Mouse (Mus musculus) heart, postnatal 0 days (tissue): ENCODE measurements around the gene Mlh1. TPM values are rescaled to one million over a fixed set of nuclear protein-coding genes. Genes with fewer than 3 reads are reported as not detected.
A peak's percentile ranks its signal among the peaks of the same experiment; 100 is the strongest.

ENCODE experiments used
- ATAC-seq: fragments of 200-750 bp; cut with Nextera tagmentation; 2 replicates; pipeline ENCODE4 v1.8.0; 2017; ENCODE audit warnings: low read depth, moderate number of reproducible peaks, moderate library complexity; ENCODE audit not compliant: insufficient read depth
- DNase-seq: peaks from one replicate; pipeline ENCODE4 v3.0.0-alpha.2; 2016; ENCODE audit warnings: low spot score
- H3K27ac ChIP-seq: fragments of 300-500 bp; sonication (generic); 2 replicates; pipeline ENCODE4 v1.5.1; 2014; ENCODE audit warnings: low read depth, mild to moderate bottlenecking
- H3K27me3 ChIP-seq: fragments of 300-500 bp; sonication (generic); 2 replicates; pipeline ENCODE4 v1.6.1; 2014; ENCODE audit warnings: low read length, mixed read lengths; ENCODE audit not compliant: control insufficient read depth, insufficient read depth
- H3K36me3 ChIP-seq: fragments of 300-500 bp; sonication (generic); replicated peaks from 2 replicates; pipeline ENCODE4 v1.6.1; 2014; ENCODE audit warnings: low read length, mixed read lengths; ENCODE audit not compliant: control insufficient read depth, insufficient read depth
- H3K4me1 ChIP-seq: fragments of 300-500 bp; sonication (generic); 2 replicates; pipeline ENCODE4 v1.6.1; 2014; ENCODE audit warnings: antibody characterized with exemption; ENCODE audit not compliant: control insufficient read depth, insufficient read depth
- H3K4me2 ChIP-seq: fragments of 300-500 bp; sonication (generic); 2 replicates; pipeline ENCODE4 v1.6.1; 2014; ENCODE audit warnings: low read depth, mild to moderate bottlenecking, low read length, moderate library complexity
- H3K4me3 ChIP-seq: fragments of 300-500 bp; sonication (generic); 2 replicates; pipeline ENCODE4 v1.5.1; 2014; ENCODE audit warnings: low read depth, low read length
- H3K9ac ChIP-seq: fragments of 300-500 bp; sonication (generic); replicated peaks from 2 replicates; pipeline ENCODE4 v1.6.1; 2014; ENCODE audit warnings: low read depth, low read length, mixed read lengths
- H3K9me3 ChIP-seq: fragments of 300-500 bp; sonication (generic); replicated peaks from 2 replicates; pipeline ENCODE4 v1.6.1; 2016; ENCODE audit warnings: low read length; ENCODE audit not compliant: control insufficient read depth
- CTCF ChIP-seq: IDR thresholded peaks from 2 replicates; pipeline ENCODE4 v1.5.1; 2016; ENCODE audit warnings: antibody characterized with exemption, control low read depth, low read depth
- EP300 ChIP-seq: IDR thresholded peaks from 2 replicates; pipeline ENCODE4 v1.6.1; 2016; ENCODE audit warnings: antibody characterized with exemption, low read depth
- WGBS: fragments of 180-500 bp; shearing (Covaris S2); extraction: QIAGEN DNeasy Blood & Tissue Kit; methylation state at CpG from one replicate; pipeline ENCODE4 v1.1.7; 2014; 5-methylcytosine and 5-hydroxymethylcytosine counted together
- polyA plus RNA-seq: library from polyadenylated mRNA; unstranded; fragments of >200 nt; fragmentation: Nextera tagmentation; extraction: Ambion mirVana; gene quantifications from 2 replicates; pipeline ENCODE4 v1.2.1, GENCODE M21; 2015
- total RNA-seq: library from RNA; depleted of rRNA; stranded (reverse); fragments of >200 nt; gene quantifications from 2 replicates; pipeline ENCODE4 v1.2.3, GENCODE M21; 2014; ENCODE audit warnings: low replicate concordance; rRNA removed

Gene Mlh1
- total RNA-seq: 12.8 and 18.4 TPM in 2 replicates
- polyA plus RNA-seq: 19.7 and 20.0 TPM in 2 replicates

GRCm38 (mm10) chr9:111271434-111272160 lies at the start of gene Mlh1, which contains the start of gene Epm2aip1:
Gene Mlh1, minus strand, starts transcription at chr9:111271791.
Gene Epm2aip1, plus strand, starts transcription at chr9:111271929.
- peaks cover 34% of the 10 kb centered on the region for H3K4me1 ChIP-seq
- under 1% methylated on average over 64 of the region's 64 CpGs for WGBS
- H3K27ac ChIP-seq: peak within 1 kb of the TSS; percentile 96
- H3K4me2 ChIP-seq: peak within 1 kb of the TSS; percentile 78
- TF ChIP-seq EP300 (no peak), CTCF (0 out of 2 replicates have a peak, but pooled peaks have one; percentile 8)
- no peaks in the 10 kb centered on the region for H3K27me3 ChIP-seq
- ATAC-seq (peak; percentile 98), DNase-seq (peak; percentile 100)
- peak within 1 kb of the TSS; percentile 89 for H3K9ac ChIP-seq
- H3K4me3 ChIP-seq: peak within 1 kb of the TSS; percentile 87
- H3K36me3 ChIP-seq: peaks cover 7% of the 10 kb centered on the region
- H3K9me3 ChIP-seq: no peaks in the 10 kb centered on the region

DNA sequence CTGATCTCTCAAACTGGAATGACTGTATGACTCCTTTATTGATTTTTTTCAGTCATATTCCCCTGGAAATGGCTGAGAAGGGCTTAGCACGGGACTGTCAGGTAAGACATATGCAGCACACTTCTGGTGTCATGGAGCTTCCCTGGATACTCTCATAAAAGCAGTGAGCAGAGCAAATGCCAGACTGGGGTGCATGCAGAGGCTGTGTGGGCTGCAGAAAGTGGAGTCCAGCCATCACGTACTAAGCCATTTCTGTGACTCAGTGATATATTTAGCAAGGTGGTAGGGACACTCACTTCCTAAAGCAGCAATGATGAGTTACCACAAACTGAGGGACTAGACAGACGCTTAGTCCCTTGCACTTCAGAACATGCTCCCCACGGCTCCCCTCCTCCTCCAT lies 49.3 kb upstream of the Mlh1 start:
- Histone ChIP-seq H3K4me3 (no peak overlapping the region), H3K4me1 (no peaks in the 10 kb centered on the region), H3K9ac (no peak overlapping the region), H3K9me3 (no peaks in the 10 kb centered on the region), H3K4me2 (no peak overlapping the region), H3K27ac (no peak overlapping the region), H3K27me3 (0 out of 2 replicates have a peak, but pooled peaks cover 8% of the 10 kb centered on the region), H3K36me3 (no peaks in the 10 kb centered on the region)
- WGBS: 67% methylated on average over 4 of the region's 4 CpGs
- no peak for ATAC-seq
- no peak for TF ChIP-seq CTCF
- no peak for TF ChIP-seq EP300
- DNase-seq: no peak

GRCm38 (mm10) chr9:111314219-111314618 lies 42.6 kb upstream of the Mlh1 start:
- Histone ChIP-seq H3K9ac (no peak overlapping the region), H3K4me3 (no peak overlapping the region)

GRCm38 (mm10) chr9:111313793-111314192 lies 42.2 kb upstream of the Mlh1 start:
- 0 out of 2 replicates have a peak, but pooled peaks cover 5% of the 10 kb centered on the region for H3K4me1 ChIP-seq
- H3K4me2 ChIP-seq: no peak overlapping the region
- no peaks in the 10 kb centered on the region for H3K36me3 ChIP-seq
- WGBS: 22% methylated on average over 5 of the region's 5 CpGs
- peaks cover 54% of the 10 kb centered on the region for H3K27me3 ChIP-seq
- H3K27ac ChIP-seq: no peak overlapping the region
- ATAC-seq (no peak), DNase-seq (no peak)
- TF ChIP-seq CTCF (no peak), EP300 (no peak)
- H3K9ac ChIP-seq: no peak overlapping the region
- H3K4me3 ChIP-seq: no peak overlapping the region
- H3K9me3 ChIP-seq: peaks cover 13% of the 10 kb centered on the region; the same call in 1 of the 2 replicates

More at GRCm38 (mm10) chr9:111314219-111314618, 42.6 kb upstream of the Mlh1 start:
- no peak for DNase-seq
- no peaks in the 10 kb centered on the region for H3K36me3 ChIP-seq
- WGBS: 31% methylated on average over 5 of the region's 5 CpGs
- H3K4me2 ChIP-seq: no peak overlapping the region
- 0 out of 2 replicates have a peak, but pooled peaks cover 5% of the 10 kb centered on the region for H3K4me1 ChIP-seq
- H3K9me3 ChIP-seq: peaks cover 13% of the 10 kb centered on the region; the same call in 1 of the 2 replicates
- TF ChIP-seq EP300 (no peak), CTCF (peak; percentile 60)
- peaks cover 51% of the 10 kb centered on the region for H3K27me3 ChIP-seq
- no peak for ATAC-seq
- H3K27ac ChIP-seq: no peak overlapping the region

- no peak overlapping the region for H3K9ac ChIP-seq
- no peak overlapping the region for H3K4me3 ChIP-seq
- 16% methylated on average over 5 of the region's 6 CpGs for WGBS
- no peak for DNase-seq
- TF ChIP-seq EP300 (no peak), CTCF (no peak)
- no peaks in the 10 kb centered on the region for H3K36me3 ChIP-seq
- H3K9me3 ChIP-seq: peaks cover 13% of the 10 kb centered on the region; the same call in 1 of the 2 replicates
- 0 out of 2 replicates have a peak, but pooled peaks cover 5% of the 10 kb centered on the region for H3K4me1 ChIP-seq
- no peak overlapping the region for H3K4me2 ChIP-seq
- peaks cover 54% of the 10 kb centered on the region for H3K27me3 ChIP-seq
- ATAC-seq: no peak
- no peak overlapping the region for H3K27ac ChIP-seq
Observed at GRCm38 (mm10) chr9:111313299-111313698, 41.7 kb upstream of the Mlh1 start.
